Mouse (Mus musculus) yolk sac, embryonic 10.5 days (tissue): Measurements from ENCODE around the gene Dnaaf3.

Experiments
- DNase-seq: peaks from one replicate; pipeline ENCODE4 v3.0.0-alpha.2; 2017; ENCODE audit warnings: low spot score

Gene Dnaaf3

GRCm38 (mm10) chr7:4498251-4498650 is 34.0 kb downstream of the Dnaaf3 start:
- no peak for DNase-seq

DNA sequence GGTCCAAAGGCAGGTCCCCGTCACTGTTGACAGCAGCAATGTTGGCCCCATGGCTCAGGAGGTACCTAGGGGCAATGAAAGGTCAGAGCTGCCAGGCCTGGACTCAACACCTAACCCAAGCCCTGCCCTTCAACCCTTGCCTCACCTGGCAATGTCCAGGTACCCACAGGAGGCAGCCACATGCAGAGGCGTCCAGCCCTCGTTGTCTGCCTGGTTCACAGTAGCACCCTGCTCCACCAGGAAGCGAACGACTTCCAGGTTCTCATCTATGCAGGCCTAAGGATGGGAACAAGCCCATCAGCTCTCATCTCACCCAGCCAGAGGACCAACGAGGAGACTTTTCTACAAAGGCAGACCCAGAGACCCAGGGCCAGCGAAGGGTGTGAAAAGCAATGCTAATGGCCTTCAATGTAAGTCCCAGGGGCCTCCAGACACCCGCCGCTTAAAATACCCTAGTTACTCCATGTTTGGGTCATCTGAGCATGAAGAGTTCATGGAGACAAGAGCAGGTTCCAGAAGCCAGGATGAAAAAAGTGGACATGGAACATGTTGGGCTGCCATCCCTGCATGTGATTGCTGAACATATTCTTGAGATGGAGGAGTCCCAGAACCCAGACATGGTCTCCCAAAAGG is 34.9 kb downstream of the Dnaaf3 start:
- no peak for DNase-seq

DNA sequence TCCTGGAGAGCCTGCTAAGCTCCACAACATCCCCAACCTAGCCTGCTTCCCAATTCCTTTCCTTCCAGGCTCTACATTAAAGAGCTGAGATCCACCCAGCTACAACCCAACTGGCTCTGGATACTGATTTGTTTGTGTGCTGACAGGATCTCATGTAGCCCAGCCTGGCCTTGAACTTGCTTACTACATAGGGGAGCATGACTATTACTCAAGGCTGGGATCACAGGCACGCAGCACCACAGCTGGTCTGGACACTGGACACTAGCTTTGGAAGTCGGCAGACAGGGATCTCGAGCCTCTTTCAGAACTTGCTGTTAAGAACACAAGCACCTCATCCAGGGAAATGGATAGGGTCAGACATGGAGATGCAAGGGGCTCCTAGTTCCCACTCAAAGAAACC is 35.8 kb downstream of the Dnaaf3 start:
- no peak for DNase-seq

DNA sequence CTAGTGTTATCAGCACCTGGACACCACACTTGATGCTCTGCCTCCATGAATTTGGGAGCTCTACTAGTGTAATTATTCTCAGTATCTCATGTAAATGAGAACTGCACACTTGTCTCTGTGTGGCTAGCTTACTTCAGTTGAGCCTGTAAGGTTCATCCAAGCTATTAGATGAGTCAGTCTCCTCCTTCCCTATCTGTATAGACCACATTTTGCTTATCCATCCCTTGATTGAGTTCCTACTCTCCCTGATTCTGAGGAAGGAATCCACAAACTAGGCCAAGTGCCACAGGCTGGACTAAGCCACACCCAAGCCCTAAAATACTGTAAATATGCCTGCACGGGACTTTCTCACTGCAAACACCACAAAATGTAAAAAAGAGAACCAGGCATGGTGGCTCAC is 38.3 kb downstream of the Dnaaf3 start:
- DNase-seq, result no peak

- no peak for DNase-seq
Observed at GRCm38 (mm10) chr7:4492284-4493224, 39.7 kb downstream of the Dnaaf3 start.

DNA sequence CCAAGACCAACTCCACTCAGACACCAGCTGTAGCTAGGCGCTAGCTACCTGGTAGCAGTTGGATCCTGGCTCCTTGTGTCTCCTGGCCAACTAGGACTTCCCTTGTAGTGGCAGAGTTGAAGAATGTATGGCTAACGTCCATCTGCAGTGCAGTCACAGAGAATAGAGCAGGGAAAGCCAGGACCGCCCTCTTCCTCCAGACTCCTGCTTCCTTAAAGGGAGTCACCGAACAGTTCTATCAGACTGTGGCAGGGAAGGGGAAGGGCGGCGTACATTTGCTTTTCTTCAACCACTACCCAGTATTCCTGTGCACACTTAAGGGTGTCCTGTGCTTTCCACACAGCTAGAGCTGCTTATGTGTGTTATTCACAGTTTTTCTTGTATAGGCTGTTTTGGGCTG is 40.9 kb downstream of the Dnaaf3 start:
- no peak for DNase-seq

DNA sequence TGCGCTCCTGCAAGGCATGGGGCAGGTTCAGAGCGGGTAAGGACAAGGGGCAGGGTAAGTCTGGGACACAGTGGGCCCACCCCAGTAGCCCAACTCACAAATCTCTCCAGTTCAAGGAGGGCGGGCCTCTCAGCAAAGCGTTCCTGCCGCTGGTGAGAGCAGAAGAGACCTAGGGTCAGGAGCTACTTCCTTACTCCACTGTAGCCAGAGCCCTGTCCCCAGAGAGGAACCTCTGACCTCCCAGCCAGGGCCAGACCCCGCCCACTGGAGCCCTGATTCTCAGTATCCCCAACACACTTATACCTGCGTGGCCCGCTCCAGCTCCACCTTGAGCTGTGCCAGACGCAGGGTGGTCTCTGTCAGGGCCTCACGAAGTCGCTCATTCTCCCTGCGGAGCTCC is 50.0 kb downstream of the Dnaaf3 start:
- no peak for DNase-seq

DNA sequence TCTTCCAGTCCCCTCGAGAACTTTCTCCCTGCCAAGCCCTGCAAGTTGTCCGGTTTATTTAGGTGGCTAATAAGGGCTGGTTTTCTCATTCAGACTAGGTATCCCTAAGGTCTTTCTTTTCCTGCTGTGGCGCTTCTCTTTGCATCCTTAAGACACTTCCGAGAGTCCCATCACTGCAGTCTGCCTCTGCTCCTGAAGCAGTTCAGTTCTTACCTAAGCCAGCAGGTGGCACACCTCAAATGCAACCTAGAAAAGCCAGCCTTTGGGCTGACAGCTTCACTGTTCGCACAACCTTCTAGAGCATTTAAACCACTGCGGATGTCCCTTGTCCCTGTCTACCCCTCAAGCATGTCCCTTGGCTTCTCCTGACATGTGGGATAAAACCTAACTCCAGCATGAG is 52.6 kb downstream of the Dnaaf3 start:
- DNase-seq, result no peak

- DNase-seq, result no peak
Observed at GRCm38 (mm10) chr7:4478796-4479291, 53.4 kb downstream of the Dnaaf3 start.

DNA sequence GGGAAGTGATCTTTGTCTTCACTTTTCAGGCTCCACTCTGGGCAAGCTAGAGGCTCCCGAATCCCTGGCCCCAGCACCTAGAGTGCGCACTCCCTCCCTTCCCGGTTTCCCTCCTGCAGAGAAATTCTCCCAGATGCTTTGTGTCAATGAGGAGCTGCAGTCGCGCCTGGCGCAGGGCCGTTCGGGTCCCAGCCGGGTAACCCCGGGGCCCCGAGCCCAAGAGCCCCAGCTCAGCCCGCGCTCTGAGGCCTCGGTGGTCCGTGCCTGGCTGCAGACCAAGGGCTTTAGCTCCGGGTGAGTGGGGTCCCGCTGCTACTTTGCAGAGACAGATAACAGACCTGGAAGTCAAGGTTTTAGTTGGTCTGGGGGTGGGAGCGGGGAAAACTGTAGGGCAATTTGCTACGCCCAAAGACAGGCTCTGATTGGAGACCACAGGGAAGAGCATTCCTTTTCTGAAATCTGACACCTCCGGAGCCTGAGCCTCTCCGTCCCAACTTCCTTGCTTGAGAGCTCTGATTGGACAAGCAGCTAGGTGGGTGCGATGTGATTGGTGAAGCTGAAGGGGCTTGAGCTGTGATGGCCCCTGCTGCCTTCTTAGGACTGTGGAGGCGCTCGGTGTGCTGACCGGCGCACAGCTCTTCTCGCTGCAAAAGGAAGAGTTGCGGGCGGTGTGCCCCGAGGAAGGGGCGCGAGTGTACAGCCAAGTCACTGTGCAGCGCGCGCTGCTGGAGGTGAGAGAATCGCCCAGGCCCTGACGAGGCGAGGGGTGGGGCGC is 54.0 kb downstream of the Dnaaf3 start:
- DNase-seq, result peak; percentile 89

DNA sequence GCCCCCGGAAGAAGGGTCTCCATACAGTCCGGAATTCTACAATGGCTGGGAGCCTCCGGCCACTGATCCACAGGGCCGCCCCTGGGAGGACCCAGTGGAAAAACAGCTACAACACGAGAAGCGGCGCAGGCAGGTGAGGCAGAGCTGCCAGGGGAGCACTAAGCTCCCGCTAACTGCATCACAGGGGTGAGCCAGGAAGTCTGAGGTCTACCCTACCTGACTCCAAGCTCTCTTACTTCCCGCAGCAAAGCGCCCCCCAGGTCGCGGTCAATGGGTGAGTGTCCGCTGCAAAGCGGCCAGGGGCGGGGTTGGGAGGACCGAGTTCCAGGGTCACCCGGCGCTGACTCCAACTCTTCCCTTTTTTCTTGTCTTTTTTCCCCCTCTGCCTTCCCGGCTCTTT is 58.3 kb downstream of the Dnaaf3 start:
- DNase-seq, result no peak
